Mouse (Mus musculus): Measurements from ENCODE around the gene Agbl5.

- TF ChIP-seq E2F4 (IDR thresholded peaks at IDR 0.05; ENCODE audit: insufficient read depth) (no peak), MYOG (IDR thresholded peaks at IDR 0.05; ENCODE audit: control insufficient read depth in 1 of 3, insufficient read depth in 1 of 3, insufficient read length in 2 of 3, low read depth in 2 of 3) (no peak), POLR2A (IDR thresholded peaks at IDR 0.05; ENCODE audit: insufficient read length, low read depth) (no peak), USF1 (IDR thresholded peaks at IDR 0.05; ENCODE audit: low read depth) (no peak), MAX (IDR thresholded peaks at IDR 0.05; ENCODE audit: low read depth) (no peak), SRF (IDR thresholded peaks at IDR 0.05; ENCODE audit: control insufficient read depth, insufficient read length, low read depth) (no peak)
Observed at GRCm38 (mm10) chr5:30948620-30949019, 60.1 kb downstream of the Agbl5 start.
